Mouse (Mus musculus) lung, embryonic 16.5 days (tissue): ENCODE measurements around the gene Polr2e. TPM values are rescaled to one million over a fixed set of nuclear protein-coding genes. Genes with fewer than 3 reads are reported as not detected.

Experiments used
- ATAC-seq: fragments of 200-750 bp; cut with Nextera tagmentation; 2 replicates; pipeline ENCODE4 v1.8.0; 2017; ENCODE audit warnings: low read depth, mild to moderate bottlenecking, moderate library complexity
- H3K27ac ChIP-seq: fragments of 300-500 bp; sonication (generic); 2 replicates; pipeline ENCODE4 v1.5.1; 2014; ENCODE audit warnings: mild to moderate bottlenecking, control low read depth, low read length
- H3K27me3 ChIP-seq: fragments of 300-500 bp; sonication (generic); 2 replicates; pipeline ENCODE4 v1.6.1; 2014; ENCODE audit warnings: low read depth, low read length, mixed read lengths; ENCODE audit not compliant: control insufficient read depth, insufficient read depth
- H3K36me3 ChIP-seq: fragments of 300-500 bp; sonication (generic); 2 replicates; pipeline ENCODE4 v1.6.1; 2014; ENCODE audit warnings: low read length; ENCODE audit not compliant: control insufficient read depth, insufficient read depth
- H3K4me1 ChIP-seq: fragments of 300-500 bp; sonication (generic); replicated peaks from 2 replicates; pipeline ENCODE4 v1.6.1; 2014; ENCODE audit warnings: low read length, mixed read lengths; ENCODE audit not compliant: control insufficient read depth, insufficient read depth
- H3K4me2 ChIP-seq: fragments of 300-500 bp; sonication (generic); 2 replicates; pipeline ENCODE4 v1.6.1; 2014; ENCODE audit warnings: low read depth, low read length, control low read depth
- H3K4me3 ChIP-seq: fragments of 300-500 bp; sonication (generic); 2 replicates; pipeline ENCODE4 v1.5.1; 2014; ENCODE audit warnings: mild to moderate bottlenecking, low read length, control low read depth
- H3K9ac ChIP-seq: fragments of 300-500 bp; sonication (generic); 2 replicates; pipeline ENCODE4 v1.6.1; 2014; ENCODE audit warnings: low read length, control low read depth
- H3K9me3 ChIP-seq: fragments of 300-500 bp; sonication (generic); 2 replicates; pipeline ENCODE4 v1.6.1; 2016; ENCODE audit warnings: low read length; ENCODE audit not compliant: control insufficient read depth
- WGBS: fragments of 180-500 bp; shearing (Covaris S2); extraction: QIAGEN DNeasy Blood & Tissue Kit; methylation state at CpG from one replicate; pipeline ENCODE4 v1.1.7; 2014; 5-methylcytosine and 5-hydroxymethylcytosine counted together
- polyA plus RNA-seq: library from polyadenylated mRNA; unstranded; fragments of >200 nt; fragmentation: Nextera tagmentation; extraction: Ambion mirVana; gene quantifications from 2 replicates; pipeline ENCODE4 v1.2.1, GENCODE M21; 2015

Gene Polr2e
- polyA plus RNA-seq, 1 experiment from 2014 or later = 194 TPM

- Histone ChIP-seq H3K4me2 (no peak overlapping the region), H3K9me3 (no peaks in the 10 kb centered on the region), H3K27me3 (no peaks in the 10 kb centered on the region), H3K4me3 (no peak overlapping the region), H3K9ac (no peak overlapping the region), H3K27ac (no peak overlapping the region), H3K36me3 (no peaks in the 10 kb centered on the region), H3K4me1 (peaks cover 17% of the 10 kb centered on the region)
- ATAC-seq = no peak
- WGBS = 63% methylated on average over 5 of the region's 5 CpGs
Observed at GRCm38 (mm10) chr10:80023758-80024157, 15.8 kb downstream of the Polr2e start.

DNA sequence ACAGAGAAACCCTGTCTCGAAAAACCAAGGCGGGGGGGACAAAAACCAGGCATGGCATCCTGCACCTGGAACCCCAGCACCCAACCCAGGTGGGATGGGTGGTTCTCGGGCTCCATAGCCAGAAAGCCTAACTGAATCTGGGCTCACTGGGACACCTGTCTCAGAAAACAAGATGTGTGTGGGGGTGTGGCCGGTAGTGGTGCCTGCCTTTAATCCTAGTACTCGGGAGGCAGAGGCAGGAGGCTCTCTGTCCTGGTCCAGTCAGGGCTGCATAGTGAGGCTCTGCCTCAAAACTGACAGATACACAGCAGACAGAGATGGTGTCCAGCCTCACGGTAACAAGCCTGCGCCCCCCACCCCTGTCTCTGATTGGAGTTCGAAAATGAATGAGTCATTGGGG, 16.8 kb downstream of the Polr2e start:
- 95% methylated on average over 8 of the region's 8 CpGs for WGBS
- Histone ChIP-seq H3K27me3 (no peaks in the 10 kb centered on the region), H3K4me3 (no peak overlapping the region), H3K4me1 (peaks cover 20% of the 10 kb centered on the region), H3K27ac (no peak overlapping the region), H3K9me3 (no peaks in the 10 kb centered on the region), H3K36me3 (no peaks in the 10 kb centered on the region), H3K4me2 (no peak overlapping the region), H3K9ac (no peak overlapping the region)
- no peak for ATAC-seq

GRCm38 (mm10) chr10:80022164-80022563, 17.4 kb downstream of the Polr2e start:
- H3K27me3 ChIP-seq = no peaks in the 10 kb centered on the region
- no peak overlapping the region for H3K9ac ChIP-seq
- H3K36me3 ChIP-seq = no peaks in the 10 kb centered on the region
- peaks cover 20% of the 10 kb centered on the region for H3K4me1 ChIP-seq
- no peaks in the 10 kb centered on the region for H3K9me3 ChIP-seq
- no peak for ATAC-seq
- 88% methylated on average over 12 of the region's 12 CpGs for WGBS
- no peak overlapping the region for H3K27ac ChIP-seq
- no peak overlapping the region for H3K4me3 ChIP-seq
- no peak overlapping the region for H3K4me2 ChIP-seq

GRCm38 (mm10) chr10:80021320-80021641, 18.3 kb downstream of the Polr2e start:
- H3K27ac ChIP-seq = no peak overlapping the region
- no peak overlapping the region for H3K9ac ChIP-seq
- H3K4me3 ChIP-seq = no peak overlapping the region
- H3K4me2 ChIP-seq = no peak overlapping the region
- H3K9me3 ChIP-seq = no peaks in the 10 kb centered on the region
- WGBS = 83% methylated on average over 13 of the region's 13 CpGs
- H3K4me1 ChIP-seq = peaks cover 25% of the 10 kb centered on the region
- H3K27me3 ChIP-seq = no peaks in the 10 kb centered on the region
- no peaks in the 10 kb centered on the region for H3K36me3 ChIP-seq
- no peak for ATAC-seq

DNA sequence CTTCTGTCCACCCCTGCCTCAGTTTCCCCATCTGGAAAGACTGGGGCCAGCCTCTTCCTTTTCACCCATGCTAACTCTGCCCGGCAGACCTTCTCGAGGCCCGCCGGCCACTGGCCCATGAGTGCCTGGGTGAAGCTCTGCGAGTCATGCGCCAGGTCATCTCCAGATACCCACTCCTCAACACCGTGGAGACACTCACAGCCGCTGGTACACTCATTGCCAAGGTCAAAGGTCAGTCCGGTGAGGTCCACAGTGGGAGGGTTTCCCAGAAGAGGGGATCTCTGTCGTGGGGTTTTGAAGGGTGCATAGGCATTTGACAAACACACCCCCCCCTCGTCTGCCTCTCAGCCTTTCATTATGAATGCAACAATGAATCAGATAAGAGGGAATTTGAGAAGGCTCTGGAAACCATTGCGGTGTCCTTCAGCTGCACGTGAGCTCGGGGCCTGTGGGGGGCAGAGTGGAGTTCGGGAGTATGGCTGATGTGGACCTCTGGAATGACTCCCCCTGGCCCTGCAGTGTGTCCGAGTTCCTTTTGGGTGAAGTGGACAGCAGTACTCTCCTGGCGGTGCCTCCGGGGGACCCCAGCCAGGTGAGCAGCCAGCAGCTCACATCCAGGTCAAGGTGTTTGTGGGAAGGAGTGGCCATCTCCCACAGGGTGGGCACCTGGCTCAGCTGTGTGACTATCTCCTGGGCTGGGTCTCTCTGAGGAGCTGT, 18.8 kb downstream of the Polr2e start:
- no peaks in the 10 kb centered on the region for H3K36me3 ChIP-seq
- peaks cover 29% of the 10 kb centered on the region for H3K4me1 ChIP-seq
- H3K9me3 ChIP-seq = no peaks in the 10 kb centered on the region
- no peaks in the 10 kb centered on the region for H3K27me3 ChIP-seq
- H3K9ac ChIP-seq = 0 out of 2 replicates have a peak overlapping the region, but pooled peaks have one; percentile 23
- ATAC-seq = no peak
- H3K4me3 ChIP-seq = peak overlapping the region; percentile 37; the same call in 1 of the 2 replicates
- no peak overlapping the region for H3K27ac ChIP-seq
- H3K4me2 ChIP-seq = peak overlapping the region; percentile 53
- 73% methylated on average over 18 of the region's 18 CpGs for WGBS

- no peaks in the 10 kb centered on the region for H3K9me3 ChIP-seq
- no peaks in the 10 kb centered on the region for H3K36me3 ChIP-seq
- H3K4me3 ChIP-seq = peak overlapping the region; percentile 37
- peak overlapping the region; percentile 27; the same call in 1 of the 2 replicates for H3K27ac ChIP-seq
- H3K9ac ChIP-seq = peak overlapping the region; percentile 61
- WGBS = 29% methylated on average over 11 of the region's 11 CpGs
- peaks cover 2% of the 10 kb centered on the region; the same call in 1 of the 2 replicates for H3K27me3 ChIP-seq
- H3K4me2 ChIP-seq = peak overlapping the region; percentile 53
- H3K4me1 ChIP-seq = peaks cover 31% of the 10 kb centered on the region
- ATAC-seq = no peak
Observed at GRCm38 (mm10) chr10:80020191-80020590, 19.4 kb downstream of the Polr2e start.

DNA sequence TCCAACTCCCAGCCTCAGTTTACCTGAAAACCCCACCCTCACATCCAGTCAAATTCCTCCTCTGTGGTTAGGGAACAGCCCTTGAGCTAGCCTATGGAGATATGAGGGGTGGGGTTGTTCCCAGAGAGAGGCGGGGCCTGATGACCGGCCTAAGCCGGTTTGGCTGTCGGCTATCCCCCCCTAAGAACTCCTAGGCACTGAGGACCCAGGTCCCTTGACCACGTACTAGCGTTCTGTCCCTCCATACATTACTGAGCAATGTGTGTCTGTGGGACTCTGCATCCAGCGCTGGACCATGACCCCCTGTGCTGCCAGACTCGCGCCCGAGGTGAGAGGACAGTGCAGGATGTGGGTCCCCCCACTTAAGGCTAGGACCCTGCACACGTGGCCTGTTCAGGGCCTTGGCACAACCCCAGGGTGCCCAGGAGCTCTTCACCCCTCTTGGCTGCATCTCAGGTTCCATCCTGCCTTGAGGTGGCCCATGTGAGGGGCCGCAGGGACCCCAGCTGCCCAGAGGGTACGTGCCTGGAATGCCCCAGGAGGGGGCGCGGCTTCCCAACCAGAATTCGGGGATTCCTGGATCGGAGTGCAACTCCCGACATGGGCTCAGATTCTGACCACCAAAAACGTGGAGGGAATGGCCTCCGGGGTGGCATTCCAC, 20.0 kb downstream of the Polr2e start:
- Histone ChIP-seq H3K4me1 (peaks cover 37% of the 10 kb centered on the region), H3K9ac (peak overlapping the region; percentile 61), H3K9me3 (no peaks in the 10 kb centered on the region), H3K4me2 (peak overlapping the region; percentile 53), H3K27me3 (peaks cover 7% of the 10 kb centered on the region; the same call in 1 of the 2 replicates), H3K4me3 (peak overlapping the region; percentile 37), H3K36me3 (no peaks in the 10 kb centered on the region), H3K27ac (peak overlapping the region; percentile 91)
- peak; percentile 77 for ATAC-seq
- 12% methylated on average over 20 of the region's 20 CpGs for WGBS

- H3K9me3 ChIP-seq = no peaks in the 10 kb centered on the region
- H3K27me3 ChIP-seq = peaks cover 14% of the 10 kb centered on the region
- WGBS = 4% methylated on average over 11 of the region's 15 CpGs
- H3K4me3 ChIP-seq = peak overlapping the region; percentile 20
- H3K36me3 ChIP-seq = no peaks in the 10 kb centered on the region
- peak; percentile 76 for ATAC-seq
- peak overlapping the region; percentile 43 for H3K9ac ChIP-seq
- H3K27ac ChIP-seq = peak overlapping the region; percentile 91
- peak overlapping the region; percentile 53 for H3K4me2 ChIP-seq
- H3K4me1 ChIP-seq = peaks cover 44% of the 10 kb centered on the region
Observed at GRCm38 (mm10) chr10:80018739-80019297, 20.8 kb downstream of the Polr2e start.

GRCm38 (mm10) chr10:80017771-80018170, 21.8 kb downstream of the Polr2e start:
- H3K9ac ChIP-seq = no peak overlapping the region
- peaks cover 46% of the 10 kb centered on the region for H3K4me1 ChIP-seq
- no peaks in the 10 kb centered on the region for H3K9me3 ChIP-seq
- no peak overlapping the region for H3K27ac ChIP-seq
- no peak overlapping the region for H3K4me3 ChIP-seq
- no peaks in the 10 kb centered on the region for H3K36me3 ChIP-seq
- peaks cover 23% of the 10 kb centered on the region for H3K27me3 ChIP-seq
- no peak for ATAC-seq
- 81% methylated on average over 14 of the region's 14 CpGs for WGBS
- H3K4me2 ChIP-seq = no peak overlapping the region
